Comparison of ENCODE assay signal across 23 mouse cellular contexts in genomic region chr12:105523737-105524136, GRCm38 (mm10). TPM values are rescaled to one million over a fixed set of nuclear protein-coding genes. Genes with fewer than 3 reads are reported as not detected.
DNase-seq lines count a peak whose midpoint lies in the region; ATAC-seq and TF ChIP-seq lines count a peak whose summit lies in the region.
"Had no signal": no experiment of that assay in that cellular context is flagged by ENCODE, and none has a peak within 500 bp of the region (broad histone marks: within the 10 kb centered on the region; RNA-seq: fewer than 3 reads in every experiment).

No protein-coding gene starts in this region.

- ATAC-seq in embryonic facial prominence, embryonic 11.5 days (replicated peaks; ENCODE audit: insufficient number of reproducible peaks, low FRiP score, low TSS enrichment, low read depth) = peak; percentile 26; the same call in 1 of the 2 replicates
- 0 out of 2 replicates have a peak, but pooled peaks have one; percentile 28 for ATAC-seq in intestine, postnatal 0 days
- no peak for ATAC-seq in intestine, embryonic 16.5 days
- ATAC-seq: forebrain, embryonic 14.5 days had no signal

- H3K9ac ChIP-seq in embryonic facial prominence, embryonic 11.5 days (replicated peaks; ENCODE audit: low read length) = no peak overlapping the region
- H3K9ac ChIP-seq in intestine, postnatal 0 days (ENCODE audit: low read depth, low read length) = no peak overlapping the region
- no peak overlapping the region for H3K9ac ChIP-seq in intestine, embryonic 16.5 days (ENCODE audit: low read depth, low read length)
- H3K9ac ChIP-seq: limb, embryonic 12.5 days; liver, embryonic 13.5 days; neural tube, embryonic 12.5 days had no signal

- 53% methylated on average over 2 of the region's 2 CpGs for WGBS in embryonic facial prominence, embryonic 11.5 days
- 64% methylated on average over 2 of the region's 2 CpGs for WGBS in embryonic facial prominence, embryonic 10.5 days
- WGBS in intestine, postnatal 0 days = 64% methylated on average over 2 of the region's 2 CpGs
- 62% methylated on average over 2 of the region's 2 CpGs for WGBS in intestine, embryonic 16.5 days
- 32% methylated on average over 2 of the region's 2 CpGs for WGBS in lung, adult 2 months

- no peaks in the 10 kb centered on the region for H3K9me3 ChIP-seq in embryonic facial prominence, embryonic 11.5 days (replicated peaks; ENCODE audit: control insufficient read depth, low read length)
- H3K9me3 ChIP-seq in embryonic facial prominence, embryonic 10.5 days = 0 out of 2 replicates have a peak, but pooled peaks cover 5% of the 10 kb centered on the region
- no peaks in the 10 kb centered on the region for H3K9me3 ChIP-seq in intestine, postnatal 0 days (ENCODE audit: control insufficient read depth)
- H3K9me3 ChIP-seq in intestine, embryonic 16.5 days (ENCODE audit: control insufficient read depth, low read length) = no peaks in the 10 kb centered on the region
- H3K9me3 ChIP-seq: liver, embryonic 13.5 days had no signal

- no peak for DNase-seq in embryonic facial prominence, embryonic 11.5 days (ENCODE audit: low spot score)
- DNase-seq in embryonic facial prominence, embryonic 10.5 days (ENCODE audit: low spot score) = no peak
- peak; percentile 40 for DNase-seq in lung, postnatal 10 days
- DNase-seq in lung, adult 2 months = no peak
- no peak for DNase-seq in layer of hippocampus, postnatal 14 days (ENCODE audit: low spot score in 2 of 2)
- DNase-seq: adrenal gland, postnatal 36 days; cerebellum, adult 9-11 months; embryo, embryonic 11 days; layer of hippocampus, adult 9-11 months; liver, embryonic 13.5 days; right cerebral cortex, postnatal 14 days had no signal

- H3K27ac ChIP-seq in embryonic facial prominence, embryonic 11.5 days (replicated peaks; ENCODE audit: low read depth, low read length) = no peak overlapping the region
- H3K27ac ChIP-seq in embryonic facial prominence, embryonic 10.5 days (replicated peaks) = no peak overlapping the region
- H3K27ac ChIP-seq in intestine, postnatal 0 days (ENCODE audit: low read depth, low read length) = no peak overlapping the region
- H3K27ac ChIP-seq in intestine, embryonic 16.5 days (ENCODE audit: low read length) = no peak overlapping the region; the same call in 1 of the 2 replicates
- H3K27ac ChIP-seq: hindbrain, embryonic 10.5 days; kidney, postnatal 0 days; limb, embryonic 12.5 days; liver, embryonic 13.5 days; macrophage; neural tube, embryonic 12.5 days had no signal

- no peak overlapping the region for H3K4me2 ChIP-seq in embryonic facial prominence, embryonic 11.5 days (ENCODE audit: low read depth, low read length)
- H3K4me2 ChIP-seq in intestine, postnatal 0 days (replicated peaks; ENCODE audit: low read depth) = no peak overlapping the region
- no peak overlapping the region for H3K4me2 ChIP-seq in intestine, embryonic 16.5 days (ENCODE audit: low read depth, low read length)
- H3K4me2 ChIP-seq: limb, embryonic 12.5 days; liver, embryonic 13.5 days; midbrain, embryonic 11.5 days; neural tube, embryonic 12.5 days had no signal

- H3K4me1 ChIP-seq in embryonic facial prominence, embryonic 11.5 days (ENCODE audit: control insufficient read depth, insufficient read depth, low read length) = no peaks in the 10 kb centered on the region
- H3K4me1 ChIP-seq in embryonic facial prominence, embryonic 10.5 days = 0 out of 2 replicates have a peak, but pooled peaks cover 8% of the 10 kb centered on the region
- H3K4me1 ChIP-seq in intestine, postnatal 0 days (replicated peaks; ENCODE audit: control insufficient read depth, insufficient read depth, low read length) = no peaks in the 10 kb centered on the region
- peaks cover 4% of the 10 kb centered on the region; the same call in 1 of the 2 replicates for H3K4me1 ChIP-seq in intestine, embryonic 16.5 days (ENCODE audit: control insufficient read depth, insufficient read depth, low read length)
- H3K4me1 ChIP-seq in lung, adult 2 months (ENCODE audit: control insufficient read depth, insufficient read depth, low read length) = peaks cover 5% of the 10 kb centered on the region
- H3K4me1 ChIP-seq: hindbrain, embryonic 10.5 days; liver, embryonic 13.5 days had no signal

- H3K36me3 ChIP-seq in embryonic facial prominence, embryonic 11.5 days (replicated peaks; ENCODE audit: control insufficient read depth, insufficient read depth, low read depth, low read length) = no peaks in the 10 kb centered on the region; the same call in 1 of the 2 replicates
- H3K36me3 ChIP-seq in embryonic facial prominence, embryonic 10.5 days (replicated peaks) = no peaks in the 10 kb centered on the region
- no peaks in the 10 kb centered on the region for H3K36me3 ChIP-seq in intestine, postnatal 0 days (ENCODE audit: control insufficient read depth, insufficient read depth)
- no peaks in the 10 kb centered on the region for H3K36me3 ChIP-seq in intestine, embryonic 16.5 days (ENCODE audit: control insufficient read depth, insufficient read depth, low read length)
- H3K36me3 ChIP-seq: hindbrain, embryonic 10.5 days; limb, embryonic 12.5 days; liver, embryonic 13.5 days; neural tube, embryonic 12.5 days had no signal

- no peak for TF ChIP-seq POLR2A in lung, adult 2 months (IDR thresholded peaks at IDR 0.05; ENCODE audit: borderline replicate concordance, extremely low read depth, low read depth, low read length)

- no peak overlapping the region for H3K4me3 ChIP-seq in embryonic facial prominence, embryonic 11.5 days (ENCODE audit: low read depth, low read length)
- H3K4me3 ChIP-seq in embryonic facial prominence, embryonic 10.5 days = no peak overlapping the region
- H3K4me3 ChIP-seq in intestine, postnatal 0 days (ENCODE audit: low read depth, low read length) = no peak overlapping the region
- H3K4me3 ChIP-seq in intestine, embryonic 16.5 days (ENCODE audit: low read length) = no peak overlapping the region
- H3K4me3 ChIP-seq in lung, adult 2 months (replicated peaks; ENCODE audit: extremely low read depth, low read depth, low read length) = no peak overlapping the region
- H3K4me3 ChIP-seq: erythroblast, embryonic 14.5 days; hindbrain, embryonic 10.5 days; limb, embryonic 12.5 days; liver, embryonic 13.5 days; neural tube, embryonic 12.5 days had no signal

- no peak for TF ChIP-seq CTCF in intestine, postnatal 0 days (IDR thresholded peaks at IDR 0.05; ENCODE audit: low read depth)
- no peak for TF ChIP-seq CTCF in lung, adult 2 months (IDR thresholded peaks at IDR 0.05; ENCODE audit: insufficient read depth, low read length)

- no peaks in the 10 kb centered on the region for H3K27me3 ChIP-seq in embryonic facial prominence, embryonic 11.5 days (ENCODE audit: control insufficient read depth, insufficient read depth, low read length)
- no peaks in the 10 kb centered on the region for H3K27me3 ChIP-seq in embryonic facial prominence, embryonic 10.5 days (replicated peaks; ENCODE audit: low read depth, poor library complexity, severe bottlenecking)
- H3K27me3 ChIP-seq in intestine, postnatal 0 days (replicated peaks; ENCODE audit: control insufficient read depth, insufficient read depth, low read length) = no peaks in the 10 kb centered on the region
- no peaks in the 10 kb centered on the region for H3K27me3 ChIP-seq in intestine, embryonic 16.5 days (replicated peaks; ENCODE audit: control insufficient read depth, insufficient read depth, low read length)
- H3K27me3 ChIP-seq: limb, embryonic 12.5 days; liver, embryonic 13.5 days; neural tube, embryonic 12.5 days had no signal

RNA-seq across cellular contexts. Expression of gene Bdkrb2, which starts 39.3 kb away (rescaled TPM):
- 0.17 and 0.21 TPM in 2 replicates for polyA plus RNA-seq in embryonic facial prominence, embryonic 11.5 days (2014; fragmentation: Nextera tagmentation; extraction: Ambion mirVana)
- polyA plus RNA-seq in embryonic facial prominence, embryonic 10.5 days (2016; fragmentation: Nextera tagmentation; extraction: Ambion mirVana) = 0.53 and 0.82 TPM in 2 replicates
- polyA plus RNA-seq in intestine, postnatal 0 days (2015; fragmentation: Nextera tagmentation; extraction: Ambion mirVana) = 3.8 and 4.4 TPM in 2 replicates
- 5.3 and 5.8 TPM in 2 replicates for polyA plus RNA-seq in intestine, embryonic 16.5 days (2015; fragmentation: Nextera tagmentation; extraction: Ambion mirVana)
- polyA plus RNA-seq in lung, adult 2 months (2012; rRNA removed) = 3.7 and 4.8 TPM in 2 replicates
- under 1 TPM; 0.60 to 0.72 TPM for total RNA-seq in layer of hippocampus, postnatal 14 days (2021)
- total RNA-seq: granulocyte monocyte progenitor cell, adult 5-6 weeks; monocyte, adult 5-6 weeks had no signal
- polyA plus RNA-seq: erythroblast, embryonic 14.5 days; liver, embryonic 13.5 days; macrophage had no signal
